Mouse (Mus musculus): ENCODE measurements around the gene Gm21719.
"Not testable (repeated sequence)": the region's sequence is repeated elsewhere in the genome, so short reads cannot be mapped to it uniquely, and the experiment has no call there.

DNA sequence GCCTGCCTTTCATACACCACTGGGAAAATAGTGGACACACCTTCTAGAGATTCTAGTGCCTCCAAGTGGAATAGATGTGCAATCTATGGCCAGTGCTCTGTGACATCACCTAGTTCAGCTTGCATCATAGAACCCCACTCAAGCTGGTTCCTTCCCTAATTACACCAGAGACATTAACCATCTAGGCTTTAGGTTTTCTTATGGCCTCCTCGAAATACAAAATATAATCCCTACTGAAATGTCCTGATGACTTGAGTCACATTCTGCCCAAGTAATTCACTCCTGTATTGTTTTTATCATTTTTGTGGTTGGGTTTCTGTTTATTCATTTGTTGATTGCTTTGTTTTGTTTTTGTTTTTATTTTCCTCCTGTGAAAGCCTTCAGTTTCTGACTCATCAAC, at the start of gene Gm21719:
- not testable (repeated sequence) for TF ChIP-seq TAL1, GATA1 (IDR thresholded peaks at IDR 0.05; ENCODE audit: low read length)

Measured in erythroblast, embryonic 14.5 days (primary cell).